Mouse (Mus musculus) hindbrain, embryonic 10.5 days (tissue): Measurements from ENCODE around the gene Akap6. TPM values are rescaled to one million over a fixed set of nuclear protein-coding genes. Genes with fewer than 3 reads are reported as not detected.

Experiments used
- DNase-seq: peaks from one replicate; pipeline ENCODE4 v3.0.0-alpha.2; 2017; ENCODE audit warnings: low spot score
- H3K27ac ChIP-seq: fragments of 300-500 bp; sonication (generic); 2 replicates; pipeline ENCODE4 v1.5.1; 2016; ENCODE audit warnings: mild to moderate bottlenecking, moderate library complexity
- H3K27me3 ChIP-seq: fragments of 300-500 bp; sonication (generic); 2 replicates; pipeline ENCODE4 v1.6.1; 2016; ENCODE audit warnings: mild to moderate bottlenecking; ENCODE audit not compliant: poor library complexity, insufficient read depth, severe bottlenecking
- H3K36me3 ChIP-seq: fragments of 300-500 bp; sonication (generic); 2 replicates; pipeline ENCODE4 v1.6.1; 2016; ENCODE audit warnings: mild to moderate bottlenecking, moderate library complexity
- H3K4me1 ChIP-seq: fragments of 300-500 bp; sonication (generic); replicated peaks from 2 replicates; pipeline ENCODE4 v1.6.1; 2016; ENCODE audit warnings: mild to moderate bottlenecking
- H3K4me3 ChIP-seq: fragments of 300-500 bp; sonication (generic); 2 replicates; pipeline ENCODE4 v1.5.1; 2016; ENCODE audit warnings: mild to moderate bottlenecking, moderate library complexity
- H3K9me3 ChIP-seq: fragments of 300-500 bp; sonication (generic); 2 replicates; pipeline ENCODE4 v1.6.1; 2016; ENCODE audit warnings: mild to moderate bottlenecking, moderate library complexity
- WGBS: fragments of 180-500 bp; shearing (Covaris S2); methylation state at CpG from one replicate; pipeline ENCODE4 v1.1.7; 2016; 5-methylcytosine and 5-hydroxymethylcytosine counted together
- polyA plus RNA-seq: library from polyadenylated mRNA; unstranded; fragments of >200 nt; fragmentation: Nextera tagmentation; extraction: Ambion mirVana; gene quantifications from 2 replicates; pipeline ENCODE4 v1.2.1, GENCODE M21; 2016

Gene Akap6
- polyA plus RNA-seq, 1 experiment from 2014 or later: 18.7 TPM

DNA sequence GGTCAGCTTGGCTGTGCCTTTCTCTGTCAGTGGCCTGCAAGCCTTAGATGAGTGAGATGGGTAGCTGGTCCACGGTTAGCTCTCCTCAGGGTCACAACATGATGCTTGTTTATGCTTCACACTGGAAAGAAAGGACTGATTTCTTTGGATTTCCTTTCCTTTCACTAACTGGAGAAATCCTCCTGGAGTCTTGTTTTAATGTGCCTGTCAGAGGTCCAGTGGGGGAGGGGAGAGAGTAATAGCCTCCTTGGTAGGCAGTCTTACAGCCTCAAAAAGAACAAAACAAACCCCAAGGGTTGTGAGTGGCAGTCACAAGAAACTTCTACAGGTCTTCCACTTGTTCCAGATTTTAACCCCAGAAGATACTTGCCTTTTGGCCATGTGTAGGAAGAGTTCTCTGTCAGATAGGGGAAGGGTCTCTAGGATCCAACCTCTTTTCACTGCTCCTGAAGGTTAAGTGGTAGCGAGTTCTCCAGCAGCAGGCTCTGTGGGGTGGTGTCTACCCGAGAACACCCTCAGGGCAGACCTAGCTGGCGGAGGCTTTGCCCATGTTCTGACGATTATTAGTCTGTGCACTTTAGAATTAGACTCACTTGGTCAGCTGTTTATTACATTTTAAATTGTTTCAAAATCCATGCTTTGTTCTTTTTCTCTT is 780 bp upstream of the Akap6 start:
- WGBS: 18% methylated on average over 5 of the region's 5 CpGs
- Histone ChIP-seq H3K9me3 (no peaks in the 10 kb centered on the region), H3K27ac (peak overlapping the region; percentile 89), H3K27me3 (no peaks in the 10 kb centered on the region), H3K4me3 (peak overlapping the region; percentile 57), H3K36me3 (no peaks in the 10 kb centered on the region), H3K4me1 (peaks cover 51% of the 10 kb centered on the region)
- DNase-seq: peak; percentile 25

GRCm38 (mm10) chr12:52699961-52700696 is 946 bp downstream of the Akap6 start:
- Histone ChIP-seq H3K9me3 (no peaks in the 10 kb centered on the region), H3K4me3 (peak overlapping the region; percentile 57), H3K36me3 (no peaks in the 10 kb centered on the region), H3K4me1 (peaks cover 59% of the 10 kb centered on the region), H3K27ac (peak overlapping the region; percentile 89), H3K27me3 (no peaks in the 10 kb centered on the region)
- WGBS: 21% methylated on average over 15 of the region's 15 CpGs
- peak; percentile 42 for DNase-seq

- H3K4me1 ChIP-seq: peaks cover 59% of the 10 kb centered on the region
- peak overlapping the region; percentile 89 for H3K27ac ChIP-seq
- peak overlapping the region; percentile 57 for H3K4me3 ChIP-seq
- H3K36me3 ChIP-seq: peaks cover 5% of the 10 kb centered on the region; the same call in 1 of the 2 replicates
- WGBS: 25% methylated on average over 15 of the region's 15 CpGs
- H3K9me3 ChIP-seq: no peaks in the 10 kb centered on the region
- DNase-seq: peak; percentile 33
- H3K27me3 ChIP-seq: no peaks in the 10 kb centered on the region
Measured at GRCm38 (mm10) chr12:52700697-52701191, 1.6 kb downstream of the Akap6 start.

DNA sequence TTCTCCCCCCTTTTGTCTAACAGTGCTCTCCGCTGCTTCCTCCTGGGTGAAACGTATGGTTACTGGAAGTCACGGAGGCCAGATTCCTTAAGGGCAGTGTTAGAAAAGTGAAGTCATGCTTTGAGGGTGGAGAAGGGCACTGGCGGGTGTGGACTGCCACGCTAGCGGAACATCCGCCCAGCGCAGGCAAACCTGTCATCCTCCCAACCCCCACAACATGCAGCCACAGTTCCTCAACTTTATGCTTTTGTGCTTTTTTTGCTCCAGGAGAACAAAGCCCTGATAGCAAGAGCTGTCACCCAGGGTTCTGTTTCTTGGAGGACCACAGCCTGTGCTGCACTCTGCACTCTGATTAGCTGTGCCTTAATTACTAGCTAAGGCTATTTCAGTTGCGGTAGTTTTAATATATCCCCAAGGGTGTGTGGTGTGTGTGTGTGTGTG is 2.0 kb downstream of the Akap6 start:
- Histone ChIP-seq H3K27me3 (no peaks in the 10 kb centered on the region), H3K9me3 (no peaks in the 10 kb centered on the region), H3K27ac (peak overlapping the region; percentile 89), H3K36me3 (peaks cover 8% of the 10 kb centered on the region; the same call in 1 of the 2 replicates), H3K4me1 (peaks cover 59% of the 10 kb centered on the region), H3K4me3 (peak overlapping the region; percentile 57)
- 19% methylated on average over 9 of the region's 9 CpGs for WGBS
- DNase-seq: peak; percentile 47

DNA sequence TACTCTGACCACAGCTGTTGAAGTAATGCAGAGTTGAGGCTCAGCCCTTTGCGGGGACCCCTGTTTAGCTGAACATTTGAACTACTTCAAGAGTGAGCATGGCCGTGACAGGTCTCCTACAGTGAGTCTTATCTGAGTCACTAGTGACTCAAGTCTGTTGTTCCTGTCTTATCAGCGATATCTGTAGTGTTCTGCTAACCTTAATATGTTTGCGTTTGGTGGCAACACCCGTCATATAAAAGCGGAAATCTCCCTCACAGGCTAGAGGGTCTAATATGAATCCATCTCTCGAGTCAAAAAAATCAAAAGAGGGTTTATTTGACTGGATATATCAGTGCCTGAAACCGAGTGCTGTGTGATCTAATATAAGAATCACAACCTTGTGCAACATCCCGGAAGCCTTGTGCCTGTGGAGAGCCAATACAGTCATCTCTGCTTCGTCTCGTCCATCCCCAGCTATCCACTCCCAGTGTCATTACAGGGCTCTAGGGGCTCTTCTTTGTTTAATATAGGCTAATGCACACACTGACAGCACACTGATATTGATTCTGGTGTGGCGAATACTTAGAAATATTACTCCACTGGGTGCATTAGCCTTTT is 3.3 kb downstream of the Akap6 start:
- Histone ChIP-seq H3K27me3 (no peaks in the 10 kb centered on the region), H3K4me1 (peaks cover 57% of the 10 kb centered on the region), H3K36me3 (peaks cover 8% of the 10 kb centered on the region; the same call in 1 of the 2 replicates), H3K9me3 (no peaks in the 10 kb centered on the region), H3K27ac (peak overlapping the region; percentile 35; the same call in 1 of the 2 replicates), H3K4me3 (peak overlapping the region; percentile 57; the same call in 1 of the 2 replicates)
- no peak for DNase-seq
- WGBS: 90% methylated on average over 12 of the region's 12 CpGs

DNA sequence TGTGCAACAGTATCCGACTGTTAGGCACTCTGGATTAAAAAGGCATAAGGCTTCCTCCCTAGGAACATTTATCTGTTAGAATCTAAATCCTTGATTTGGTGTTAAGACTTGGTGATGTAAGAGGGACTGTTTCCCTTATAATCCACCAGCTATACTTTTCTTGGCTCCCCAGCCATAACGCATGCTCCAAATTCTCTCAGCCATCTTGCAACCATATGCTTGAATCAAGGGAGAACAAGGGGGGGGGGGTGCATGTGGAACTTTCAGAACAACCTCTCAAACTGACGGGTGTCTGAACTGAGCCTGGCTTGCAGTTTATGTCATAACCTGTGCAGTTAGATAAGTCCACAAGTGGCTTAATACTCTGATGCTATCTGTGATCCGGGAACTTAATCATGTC is 4.9 kb downstream of the Akap6 start:
- WGBS: 77% methylated on average over 4 of the region's 4 CpGs
- Histone ChIP-seq H3K9me3 (no peaks in the 10 kb centered on the region), H3K27ac (no peak overlapping the region), H3K4me1 (peaks cover 42% of the 10 kb centered on the region), H3K36me3 (peaks cover 8% of the 10 kb centered on the region; the same call in 1 of the 2 replicates), H3K4me3 (no peak overlapping the region), H3K27me3 (no peaks in the 10 kb centered on the region)
- DNase-seq: no peak

GRCm38 (mm10) chr12:52704810-52705209 is 5.6 kb downstream of the Akap6 start:
- no peak overlapping the region for H3K27ac ChIP-seq
- no peak overlapping the region for H3K4me3 ChIP-seq
- 78% methylated on average over 3 of the region's 3 CpGs for WGBS
- H3K4me1 ChIP-seq: peaks cover 37% of the 10 kb centered on the region
- H3K36me3 ChIP-seq: peaks cover 8% of the 10 kb centered on the region; the same call in 1 of the 2 replicates
- no peaks in the 10 kb centered on the region for H3K27me3 ChIP-seq
- DNase-seq: no peak
- no peaks in the 10 kb centered on the region for H3K9me3 ChIP-seq

- Histone ChIP-seq H3K27me3 (no peaks in the 10 kb centered on the region), H3K4me1 (no peaks in the 10 kb centered on the region), H3K4me3 (no peak overlapping the region), H3K36me3 (no peaks in the 10 kb centered on the region), H3K9me3 (no peaks in the 10 kb centered on the region), H3K27ac (no peak overlapping the region)
- no peak for DNase-seq
- 91% methylated on average over 3 of the region's 3 CpGs for WGBS
Measured at GRCm38 (mm10) chr12:52711382-52711781, 12.2 kb downstream of the Akap6 start.

GRCm38 (mm10) chr12:52711857-52712640 is 12.9 kb downstream of the Akap6 start:
- no peaks in the 10 kb centered on the region for H3K27me3 ChIP-seq
- WGBS: 79% methylated on average over 7 of the region's 7 CpGs

GRCm38 (mm10) chr12:52718392-52718791 is 19.2 kb downstream of the Akap6 start:
- 86% methylated on average over 6 of the region's 6 CpGs for WGBS
- Histone ChIP-seq H3K27me3 (no peaks in the 10 kb centered on the region), H3K4me3 (no peak overlapping the region), H3K9me3 (no peaks in the 10 kb centered on the region), H3K27ac (no peak overlapping the region), H3K36me3 (no peaks in the 10 kb centered on the region), H3K4me1 (no peaks in the 10 kb centered on the region)
- no peak for DNase-seq

More at GRCm38 (mm10) chr12:52711857-52712640, 12.9 kb downstream of the Akap6 start:
- Histone ChIP-seq H3K9me3 (no peaks in the 10 kb centered on the region), H3K4me3 (no peak overlapping the region), H3K27ac (no peak overlapping the region), H3K36me3 (no peaks in the 10 kb centered on the region), H3K4me1 (no peaks in the 10 kb centered on the region)
- DNase-seq: no peak

GRCm38 (mm10) chr12:52719232-52719631 is 20.0 kb downstream of the Akap6 start:
- Histone ChIP-seq H3K36me3 (no peaks in the 10 kb centered on the region), H3K9me3 (no peaks in the 10 kb centered on the region), H3K27ac (no peak overlapping the region), H3K27me3 (no peaks in the 10 kb centered on the region), H3K4me3 (no peak overlapping the region), H3K4me1 (no peaks in the 10 kb centered on the region)
- 91% methylated on average over 9 of the region's 9 CpGs for WGBS
- no peak for DNase-seq

DNA sequence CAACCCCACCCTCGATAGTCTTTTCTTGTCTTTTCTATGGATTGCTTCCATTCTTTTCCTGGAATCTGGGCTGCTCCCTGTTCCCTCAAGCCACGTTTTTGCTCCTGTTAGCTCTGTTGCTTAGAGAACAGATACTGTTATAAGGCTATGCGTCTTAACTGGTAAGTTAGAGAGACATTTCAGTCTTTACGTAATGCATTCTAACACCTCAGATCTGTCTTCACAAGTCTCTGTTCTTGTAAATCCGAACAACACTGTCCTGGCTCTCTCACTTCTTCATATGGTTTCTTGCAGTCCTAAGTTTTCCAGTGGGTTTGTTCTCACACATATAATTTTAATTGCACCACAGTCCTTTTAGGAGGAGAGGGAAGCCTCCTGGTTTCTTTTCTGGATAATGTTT is 20.5 kb downstream of the Akap6 start:
- Histone ChIP-seq H3K27ac (no peak overlapping the region), H3K27me3 (no peaks in the 10 kb centered on the region), H3K4me1 (no peaks in the 10 kb centered on the region), H3K36me3 (no peaks in the 10 kb centered on the region), H3K9me3 (no peaks in the 10 kb centered on the region), H3K4me3 (no peak overlapping the region)
- 83% methylated on average over 5 of the region's 5 CpGs for WGBS
- no peak for DNase-seq
